Mouse (Mus musculus) olfactory bulb, adult 2 months (tissue): ENCODE data around the gene Col16a1.

ENCODE experiments used
- CTCF ChIP-seq: fragments of 200-500 bp; IDR thresholded peaks from 2 replicates; pipeline ENCODE4 v1.5.1; 2012; ENCODE audit warnings: low read depth, mild to moderate bottlenecking, low read length, moderate library complexity; ENCODE audit not compliant: insufficient read depth
- POLR2A ChIP-seq: fragments of 200-500 bp; IDR thresholded peaks from 2 replicates; pipeline ENCODE4 v1.6.1; 2012; ENCODE audit warnings: mild to moderate bottlenecking, low read depth, low read length, moderate library complexity; ENCODE audit not compliant: insufficient read depth

- TF ChIP-seq POLR2A (no peak), CTCF (no peak)
These were observed 73.9 kb downstream of the Col16a1 start for GRCm38 (mm10) chr4:130121560-130121959.
